Mouse (Mus musculus) gastrocnemius, postnatal 4 days (tissue): ENCODE data around the gene Irf2bp2. TPM values are rescaled to one million over a fixed set of nuclear protein-coding genes. Genes with fewer than 3 reads are reported as not detected.

Experiments
- DNase-seq, 2 experiments: peaks; one replicate each; pipeline ENCODE4 v3.0.0; 2021 to 2022; ENCODE audit warnings: low spot score in 2 of 2, mixed read lengths in 2 of 2
- total RNA-seq, 2 experiments: library from RNA; stranded (reverse); gene quantifications; 2 replicates each; pipeline ENCODE4 v1.2.3; 2021

The Irf2bp2 gene
- total RNA-seq, 2 experiments from 2014 or later = 71.8 to 76.1 TPM

DNA sequence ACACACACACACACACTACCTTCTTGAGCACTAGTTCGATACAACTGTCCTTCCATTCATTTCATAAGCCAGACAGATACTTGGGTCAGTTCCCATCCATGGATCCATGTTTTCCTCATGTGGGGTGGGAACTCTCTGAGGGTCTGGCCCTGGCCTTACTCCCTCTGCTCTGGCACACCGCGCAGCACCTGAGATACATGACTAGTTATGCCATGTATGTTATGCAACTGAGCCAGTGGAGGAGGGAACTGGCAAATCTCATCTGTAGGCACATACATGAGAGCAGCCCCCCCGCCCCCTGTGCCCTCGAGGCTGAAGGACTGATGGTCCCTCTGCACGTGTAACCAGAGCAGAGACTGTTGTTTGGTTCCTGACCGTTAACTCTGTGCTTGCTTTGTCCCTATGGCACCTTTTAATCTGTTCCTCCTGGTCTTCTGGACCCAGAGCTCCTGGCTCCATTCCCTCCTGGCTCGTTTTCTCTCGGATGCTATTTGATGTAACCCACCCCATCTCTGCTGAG is 23.2 kb downstream of the Irf2bp2 start:
- no peak for DNase-seq

DNA sequence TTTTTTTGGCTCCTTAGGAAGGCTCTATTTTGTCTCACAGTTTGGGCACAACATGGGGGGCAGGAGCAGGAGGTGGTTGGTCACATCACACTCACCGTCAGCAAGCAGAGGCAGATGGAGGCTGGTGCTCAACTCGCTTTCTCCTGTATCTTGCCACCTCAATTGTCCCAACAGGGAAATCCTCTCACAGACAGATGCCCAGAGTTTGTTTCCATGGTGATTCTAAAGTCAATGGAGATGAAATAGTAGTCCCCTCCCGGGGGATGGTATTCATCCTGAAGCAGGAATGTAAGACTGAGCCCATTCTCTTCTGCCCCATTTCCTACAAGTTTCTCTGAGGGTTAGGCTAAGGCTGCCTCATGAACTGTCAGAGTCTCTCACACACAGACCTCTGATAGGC is 23.7 kb downstream of the Irf2bp2 start:
- no peak for DNase-seq

DNA sequence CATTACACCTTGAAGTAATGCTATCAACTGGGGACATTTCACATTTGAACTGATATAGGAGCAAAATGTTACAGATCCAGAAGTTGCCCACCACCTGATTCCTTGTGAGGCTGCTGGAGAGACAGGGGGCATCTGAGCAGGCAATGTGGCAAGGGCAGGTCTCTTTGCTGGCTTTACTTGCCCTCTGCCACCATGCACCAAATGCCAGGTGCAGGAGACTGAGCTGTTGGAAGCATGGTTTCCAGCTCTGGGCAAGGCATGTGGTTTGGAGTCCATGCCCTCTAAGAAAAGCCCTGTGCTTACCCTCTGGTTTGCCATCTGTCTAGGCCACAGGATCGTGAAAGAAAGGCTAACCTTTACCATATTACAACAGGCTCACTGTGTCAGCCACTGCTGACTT is 24.1 kb downstream of the Irf2bp2 start:
- no peak for DNase-seq

DNA sequence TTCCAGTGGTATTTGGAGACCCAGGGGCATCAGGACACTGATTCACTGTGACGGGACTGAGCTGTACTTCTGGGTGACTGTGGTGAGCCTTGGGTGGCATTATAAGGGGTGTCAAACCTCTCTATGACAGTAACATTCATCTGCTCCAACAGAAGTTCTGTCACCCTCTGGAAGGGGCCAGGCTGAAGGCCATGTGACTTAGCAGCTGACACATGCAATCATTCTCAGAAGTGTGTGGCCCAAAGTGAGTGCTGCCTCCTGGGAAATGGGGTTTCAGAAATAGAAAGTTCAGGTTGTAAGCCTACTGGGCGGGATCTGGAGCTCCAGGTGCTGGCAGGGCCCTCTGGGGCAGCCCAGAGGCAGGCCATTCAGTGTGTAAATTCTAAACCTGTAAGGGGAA is 26.1 kb downstream of the Irf2bp2 start:
- peak in 1 of 2 experiments; percentile 36 for DNase-seq

DNA sequence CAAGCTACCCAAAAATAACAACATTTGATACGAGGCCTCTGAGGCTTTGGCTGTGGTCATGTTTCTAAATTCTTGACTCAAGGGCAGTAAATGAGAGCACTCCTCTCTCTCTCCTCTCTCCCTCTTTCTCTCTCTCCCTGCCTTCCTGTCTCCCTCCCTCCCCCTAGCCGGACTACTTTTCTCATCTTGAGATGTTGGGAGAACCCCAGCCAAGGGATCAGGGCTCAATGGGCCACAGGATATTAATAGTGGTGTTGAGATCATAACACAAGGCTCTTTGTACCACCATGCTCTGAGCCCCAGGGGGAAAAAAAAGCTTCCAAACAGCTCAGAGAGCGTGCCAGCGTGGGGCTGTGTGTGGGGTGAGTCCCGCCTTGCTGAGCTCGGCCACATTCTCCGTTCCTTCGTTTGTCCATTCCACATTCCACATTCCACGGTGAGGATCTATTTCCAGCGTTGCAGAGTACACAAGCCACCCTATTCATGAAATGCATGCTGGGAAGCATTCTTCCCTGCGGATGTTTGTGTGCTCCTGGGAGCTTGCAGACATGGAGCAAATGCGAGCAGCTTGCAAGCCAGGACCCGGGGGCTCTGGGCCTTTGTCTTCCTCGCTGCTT is 27.2 kb downstream of the Irf2bp2 start:
- peak in 1 of 2 experiments; percentile 76 for DNase-seq

DNA sequence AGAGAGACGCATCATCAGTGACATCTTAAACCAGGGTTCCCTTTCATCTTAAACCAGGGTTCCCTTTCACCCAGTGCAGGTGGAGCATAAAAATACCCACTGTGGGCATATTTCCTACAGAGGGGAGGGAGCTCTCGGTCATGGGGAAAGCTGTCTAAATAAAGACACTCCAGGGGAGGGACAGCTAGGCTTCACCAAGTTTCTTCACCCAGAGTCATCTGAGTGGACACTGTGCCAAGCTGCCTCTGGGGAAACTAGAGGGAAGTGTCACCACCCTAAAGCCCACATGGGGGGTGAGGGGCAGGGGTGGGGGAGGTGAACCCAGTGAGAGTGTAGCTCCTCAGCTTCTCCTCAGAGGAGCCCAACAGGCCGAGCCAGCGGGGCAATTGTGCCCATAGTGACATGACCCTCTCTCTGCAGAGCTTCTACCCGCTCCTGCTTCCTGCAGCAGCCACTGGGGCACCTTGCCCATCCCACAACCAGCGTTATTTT is 27.8 kb downstream of the Irf2bp2 start:
- DNase-seq = peak in 1 of 2 experiments; percentile 62

DNA sequence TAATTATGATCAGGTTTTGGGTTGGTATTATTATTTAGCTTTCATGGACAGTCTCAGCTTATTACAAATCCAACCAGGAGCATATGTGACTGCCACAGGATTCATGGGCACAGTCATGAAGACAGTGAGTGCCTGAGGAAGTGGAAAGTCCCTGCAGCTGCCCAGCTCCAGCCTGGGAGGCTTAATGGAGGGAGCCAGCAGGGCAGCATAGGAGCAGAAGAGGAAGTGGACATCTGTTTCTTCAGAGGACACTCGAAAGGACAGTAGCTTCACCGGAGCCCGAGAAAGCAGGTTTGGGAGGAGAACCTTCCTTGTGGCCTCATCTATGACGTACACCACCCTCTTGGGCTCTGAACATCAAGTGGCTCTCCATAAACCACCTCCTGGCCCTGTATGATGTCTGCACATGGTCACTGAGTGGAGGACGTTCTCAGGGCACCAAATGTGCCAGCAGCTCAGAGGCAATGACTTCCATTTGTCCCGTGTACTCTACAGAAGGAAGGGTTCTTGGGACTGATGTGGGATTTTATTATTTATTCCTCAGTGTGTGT is 28.5 kb downstream of the Irf2bp2 start:
- no peak for DNase-seq

DNA sequence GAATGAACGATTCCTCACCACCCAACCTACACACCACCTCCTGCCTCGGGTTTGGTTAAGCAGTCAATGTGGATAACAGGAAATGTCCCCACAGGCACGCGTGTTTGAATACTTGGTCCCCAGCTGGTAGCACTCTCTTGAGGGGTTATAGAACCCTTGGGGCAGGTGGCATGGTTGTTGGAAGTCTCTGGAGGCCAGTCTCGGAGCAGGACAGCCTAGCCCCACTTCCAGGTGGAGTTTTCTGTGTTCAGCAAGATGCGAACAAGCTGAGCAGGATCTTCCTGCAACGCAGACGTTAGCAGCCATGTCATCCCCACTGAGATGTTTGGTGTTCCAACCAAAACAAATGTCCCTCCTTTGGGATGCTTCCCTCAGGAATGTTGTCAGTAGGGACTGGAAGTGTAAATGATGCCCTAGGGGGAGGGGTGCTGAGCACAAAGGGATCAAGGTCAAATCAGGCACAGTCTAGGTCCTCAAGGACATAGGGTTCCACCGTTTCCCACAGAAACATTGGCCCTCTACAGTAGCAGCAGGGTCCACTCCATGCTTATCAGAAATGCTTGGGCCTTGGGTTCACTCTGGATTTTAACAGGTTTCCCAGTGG is 29.1 kb downstream of the Irf2bp2 start:
- no peak for DNase-seq

DNA sequence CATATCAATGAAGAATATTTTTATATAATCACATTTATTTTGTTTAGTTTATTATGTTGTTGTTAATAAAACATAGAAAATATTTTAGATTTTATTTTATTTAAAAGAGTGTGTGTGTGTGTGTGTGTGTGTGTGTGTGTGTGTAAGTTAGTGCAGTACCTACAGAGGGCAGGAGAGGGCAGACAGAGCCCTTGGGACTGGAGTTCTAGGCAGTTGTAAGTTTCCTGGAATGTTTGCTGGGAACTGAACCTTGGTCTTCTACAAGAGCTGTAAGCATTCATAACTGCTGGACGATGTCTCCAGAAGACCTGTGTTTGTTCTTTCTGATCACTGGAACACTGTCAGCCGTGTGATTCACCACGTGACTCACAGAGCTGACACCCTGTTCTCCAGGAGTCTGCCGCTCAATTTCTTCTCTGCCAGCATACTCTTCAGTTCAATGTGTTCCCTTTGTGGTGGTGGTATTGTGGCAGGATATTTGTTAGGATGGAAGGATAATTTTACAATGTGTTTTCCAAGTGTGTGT is 32.4 kb downstream of the Irf2bp2 start:
- DNase-seq = no peak

DNA sequence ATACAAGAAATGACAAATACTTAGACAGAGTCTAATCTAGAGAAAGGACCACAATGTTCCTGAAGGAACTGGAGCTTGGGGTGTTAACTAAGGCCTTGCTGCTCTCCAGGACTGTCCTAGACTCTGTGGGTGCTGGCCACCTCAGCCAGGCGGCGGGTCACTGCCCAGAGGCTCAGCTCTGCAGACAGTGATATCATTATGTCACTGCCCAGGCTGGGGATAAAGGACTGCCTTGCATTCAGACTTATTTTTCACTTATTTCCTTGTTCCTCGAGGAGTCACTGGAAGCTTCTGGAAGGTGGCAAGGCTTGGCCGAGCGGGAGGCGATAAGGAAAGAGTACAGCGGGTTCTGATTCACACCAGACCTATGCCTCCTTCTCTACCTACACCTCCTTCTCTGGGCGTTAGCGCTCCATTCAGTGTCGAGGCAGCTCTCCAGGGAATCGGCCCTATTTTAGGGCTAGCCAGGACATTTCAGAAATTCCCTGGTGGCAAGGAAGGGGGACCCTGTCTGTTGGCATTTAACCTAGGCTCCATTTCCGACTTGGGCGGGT is 35.3 kb downstream of the Irf2bp2 start:
- no peak for DNase-seq

DNA sequence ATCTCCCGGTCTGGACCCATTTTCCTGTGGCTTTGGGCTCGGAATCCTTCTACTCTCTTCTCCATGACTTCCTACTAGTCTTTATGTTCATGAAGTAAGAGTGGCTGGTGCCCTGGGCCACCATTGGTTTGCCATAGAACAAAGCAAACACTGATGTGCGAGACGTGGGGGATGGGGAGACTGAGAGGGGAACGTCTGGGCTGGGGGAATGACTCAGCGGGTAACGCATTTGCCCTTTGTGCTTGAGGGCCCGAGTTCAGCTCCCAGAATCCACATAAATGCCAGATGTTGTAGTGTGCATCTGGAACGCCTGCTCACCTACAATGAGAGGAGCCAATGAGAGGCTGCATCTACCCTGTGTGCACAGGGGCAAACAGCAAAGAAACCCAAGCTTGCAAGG is 36.4 kb downstream of the Irf2bp2 start:
- DNase-seq = no peak

DNA sequence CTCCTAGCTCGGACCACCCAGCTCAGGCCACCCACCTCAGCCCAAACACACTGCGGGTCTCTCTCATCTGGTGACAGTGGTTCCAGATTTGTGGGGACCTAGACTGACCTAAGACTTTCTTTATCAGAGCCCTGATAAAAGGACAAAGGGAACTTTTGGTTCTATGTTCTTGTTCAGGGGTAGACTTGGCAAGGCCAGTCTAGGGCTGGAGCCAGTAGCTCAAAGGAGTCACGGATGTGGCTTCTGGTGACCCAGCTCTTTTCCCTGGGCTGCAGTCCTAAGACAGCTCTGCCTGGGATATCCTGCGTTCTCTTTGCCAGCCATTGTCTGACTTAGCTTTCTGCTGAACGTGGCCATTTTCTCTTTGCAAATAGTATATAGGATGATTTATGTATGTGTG is 37.1 kb downstream of the Irf2bp2 start:
- DNase-seq = no peak

DNA sequence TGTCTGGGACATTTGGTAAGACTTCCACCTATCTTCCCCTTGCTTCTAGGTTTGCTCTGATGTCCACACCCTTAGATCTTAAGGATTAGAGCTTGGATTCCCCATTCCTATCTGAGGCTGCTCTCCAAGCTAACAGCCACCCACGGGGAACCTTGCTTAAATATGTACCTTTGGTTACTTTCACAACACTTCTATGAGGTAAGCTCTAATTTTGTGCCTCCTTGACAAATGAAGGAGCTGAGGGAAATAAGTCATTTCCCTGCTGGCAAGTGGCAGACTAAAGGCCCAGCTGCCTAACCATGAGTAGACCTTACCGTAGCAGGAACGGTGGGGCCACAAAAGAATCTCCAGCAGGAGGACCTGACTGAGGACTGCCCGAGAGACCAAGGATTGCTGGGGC is 39.0 kb downstream of the Irf2bp2 start:
- DNase-seq = no peak

DNA sequence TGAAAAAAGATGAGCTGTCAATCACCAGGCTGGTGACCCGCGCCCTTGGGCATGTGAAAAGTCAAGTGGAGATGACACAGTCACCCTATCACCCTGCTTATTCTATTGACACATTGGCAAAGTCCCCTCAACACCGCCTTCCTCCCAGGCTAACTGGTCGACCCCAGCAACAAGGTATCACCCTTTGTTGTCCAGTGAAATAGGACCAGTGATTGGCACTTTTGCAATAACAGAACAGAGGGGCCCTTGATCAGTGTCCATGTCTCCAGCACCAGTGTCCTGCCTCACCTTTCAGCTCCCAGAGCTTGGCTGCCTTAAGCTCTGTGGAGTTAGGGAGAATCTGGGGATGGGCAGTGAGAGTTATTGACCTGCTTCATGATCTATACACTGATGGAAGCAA is 41.9 kb downstream of the Irf2bp2 start:
- no peak for DNase-seq

DNA sequence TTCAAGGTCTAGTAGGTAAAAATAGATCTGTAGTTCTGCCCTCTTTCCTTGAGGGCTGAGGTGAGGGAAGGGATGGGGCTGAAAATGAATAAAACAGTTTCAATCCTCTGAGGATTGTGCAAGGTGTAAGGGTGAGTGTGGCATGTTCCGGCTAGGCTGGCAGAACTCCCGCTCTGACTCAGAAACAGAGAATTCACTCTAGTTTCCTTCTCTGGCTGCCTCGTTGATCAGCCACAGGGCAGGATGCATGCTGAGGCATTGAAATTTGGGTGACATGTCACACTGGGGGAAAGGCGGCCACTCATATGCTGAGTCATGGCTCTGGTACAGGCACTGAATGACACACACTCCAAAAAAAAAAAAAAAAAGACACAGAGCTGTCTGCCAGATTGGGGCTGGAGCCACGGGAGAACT is 42.8 kb downstream of the Irf2bp2 start:
- no peak for DNase-seq

DNA sequence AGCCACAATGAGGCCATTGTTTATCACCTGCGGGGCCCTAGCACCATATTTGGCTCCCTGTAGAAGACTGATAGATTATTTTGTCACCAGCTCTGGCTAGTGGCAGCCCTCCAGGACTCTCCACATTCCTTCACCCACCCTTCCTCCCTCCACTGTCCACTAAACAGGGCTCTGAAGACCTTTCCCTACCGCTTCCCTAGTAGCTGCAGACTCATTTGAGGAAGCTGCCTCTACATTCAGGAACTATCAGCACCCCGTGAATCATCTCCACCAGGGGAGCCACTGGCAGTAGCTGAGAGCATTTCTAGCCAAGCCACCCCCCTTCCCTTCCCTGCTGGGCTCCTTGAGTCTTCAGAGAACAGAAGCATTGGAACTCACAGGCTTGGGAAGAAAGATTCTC is 45.9 kb downstream of the Irf2bp2 start:
- DNase-seq = peak in 1 of 2 experiments; percentile 55

DNA sequence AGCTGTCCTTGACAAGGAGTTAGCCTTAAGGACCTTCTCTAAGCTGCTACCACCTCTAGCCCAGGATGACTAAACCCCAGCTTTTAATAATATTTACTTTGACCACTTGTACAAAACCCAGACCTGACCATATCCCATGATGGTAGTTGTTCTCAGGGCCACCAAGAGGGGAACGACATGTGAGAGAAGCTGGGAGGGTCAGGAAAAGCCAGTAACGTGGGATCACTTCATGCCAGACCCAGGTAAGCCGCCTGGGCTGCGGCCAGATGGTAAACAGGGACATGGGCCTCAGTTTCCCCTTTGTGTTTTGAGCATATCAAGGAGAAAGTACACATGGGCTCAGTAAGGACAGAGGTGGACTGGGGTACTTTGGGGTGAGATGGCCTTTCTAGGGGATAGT is 46.4 kb downstream of the Irf2bp2 start:
- DNase-seq = no peak

DNA sequence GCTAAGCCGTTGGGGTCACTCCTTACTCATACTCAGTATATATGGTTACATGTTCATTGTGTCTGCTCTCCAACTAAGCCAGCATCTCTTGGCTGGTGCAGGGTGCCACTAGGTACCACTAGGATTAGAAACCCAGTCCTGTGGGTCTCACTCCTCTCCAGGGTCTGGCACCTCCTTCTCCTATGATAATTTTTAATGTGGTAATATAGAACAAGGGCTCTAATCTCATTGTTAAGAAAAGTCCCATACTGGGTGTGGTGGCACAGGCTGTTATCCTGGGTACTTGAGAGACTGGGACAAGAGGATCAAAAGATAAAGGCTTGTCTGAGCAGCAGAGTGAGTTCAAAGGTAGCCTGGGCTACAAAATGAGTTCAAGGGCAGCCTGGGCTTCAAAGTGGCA is 47.3 kb downstream of the Irf2bp2 start:
- DNase-seq = no peak

DNA sequence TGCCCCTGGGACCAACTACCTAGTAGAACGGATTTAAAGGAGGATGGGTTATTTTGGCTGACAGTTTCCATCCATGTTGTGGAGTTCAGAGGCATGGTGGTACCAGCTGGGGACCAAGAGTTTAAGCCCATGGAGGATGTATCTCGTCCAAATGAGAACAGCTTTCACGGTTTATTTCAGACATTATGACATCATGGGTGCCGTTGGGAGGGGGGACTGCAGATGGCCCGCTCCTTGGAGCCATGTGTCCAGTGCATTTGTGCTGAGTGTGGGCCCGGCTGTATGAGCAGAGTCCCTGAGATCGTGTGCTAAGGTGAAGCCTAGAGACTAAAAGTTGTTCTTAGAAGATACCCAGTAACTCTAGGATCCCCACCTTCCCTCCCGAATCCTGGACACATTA is 50.4 kb downstream of the Irf2bp2 start:
- no peak for DNase-seq

DNA sequence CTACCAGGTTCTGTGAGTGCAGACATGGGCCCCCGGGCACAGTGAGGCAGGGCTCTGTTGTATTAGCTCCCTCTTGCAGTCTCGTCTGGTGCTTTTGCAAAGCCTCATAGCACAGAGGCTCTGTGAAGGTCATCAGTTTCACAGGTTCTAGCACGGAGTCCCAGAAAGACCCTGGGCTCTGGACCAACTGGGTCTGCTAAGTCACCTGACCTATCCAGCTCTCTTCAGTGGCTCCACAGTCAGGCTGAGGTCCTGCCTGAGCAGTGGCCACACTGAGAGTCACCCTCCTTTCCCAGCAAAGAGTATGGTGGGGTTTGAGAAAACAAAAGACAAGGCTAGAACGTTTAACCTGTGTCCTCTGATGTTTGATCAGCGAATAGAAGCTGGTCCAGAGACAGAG is 51.0 kb downstream of the Irf2bp2 start:
- no peak for DNase-seq

DNA sequence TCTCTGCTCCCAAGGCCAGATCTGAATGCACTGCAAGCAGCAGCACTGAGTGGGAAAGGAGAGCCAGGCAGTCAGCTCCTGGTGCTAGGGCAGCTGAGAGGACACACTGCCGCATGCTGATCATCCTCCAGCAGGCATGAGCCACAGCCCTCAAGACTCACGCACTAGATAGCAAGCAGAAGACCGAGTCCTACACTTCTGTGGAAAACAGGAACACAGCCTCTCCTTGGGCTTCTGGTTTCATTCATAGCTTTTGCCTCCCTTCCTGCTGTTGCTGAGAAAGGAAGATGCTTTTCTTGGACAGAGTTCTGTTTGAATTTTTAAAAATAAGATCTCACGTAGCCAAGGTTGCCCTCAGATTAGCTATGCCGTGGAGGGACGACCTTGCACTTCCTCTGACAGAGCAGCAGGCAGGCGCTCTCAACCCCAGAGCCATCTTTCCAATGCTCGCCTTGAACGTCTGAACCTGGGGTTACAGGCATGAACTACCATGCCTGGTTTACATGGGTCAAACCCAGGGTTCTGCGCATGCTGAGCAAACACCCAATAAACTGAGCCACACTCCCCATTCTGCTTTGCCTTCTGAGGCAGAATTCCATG is 51.6 kb downstream of the Irf2bp2 start:
- DNase-seq = no peak

DNA sequence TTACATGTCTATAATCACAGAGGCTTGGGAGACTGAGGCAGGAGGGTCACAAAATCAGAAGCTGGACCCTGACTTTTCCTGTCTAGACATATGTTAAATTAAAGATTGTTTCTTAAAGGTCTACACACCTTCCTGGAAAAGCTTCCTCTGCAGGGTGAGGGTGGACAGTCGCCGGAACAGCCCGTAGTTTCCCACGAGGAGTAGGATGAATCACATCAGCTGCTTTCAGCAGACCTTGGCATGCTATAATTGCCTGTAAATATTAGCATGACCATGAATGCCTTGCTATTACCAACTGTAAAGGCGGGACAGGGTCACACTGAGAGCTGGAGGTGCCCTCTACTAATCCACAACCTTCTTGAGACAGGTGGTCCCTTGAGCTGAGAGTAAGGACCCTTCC is 53.5 kb downstream of the Irf2bp2 start:
- DNase-seq = no peak
